Mouse (Mus musculus) forebrain, embryonic 10.5 days (tissue): ENCODE measurements around the gene Abcg4. TPM values are rescaled to one million over a fixed set of nuclear protein-coding genes. Genes with fewer than 3 reads are reported as not detected.
"Not testable (repeated sequence)": the region's sequence is repeated elsewhere in the genome, so short reads cannot be mapped to it uniquely, and the experiment has no call there.

ENCODE experiments used
- DNase-seq: peaks from one replicate; pipeline ENCODE4 v3.0.0-alpha.2; 2017; ENCODE audit warnings: low spot score; ENCODE audit errors: extremely low spot score
- H3K27ac ChIP-seq: fragments of 300-500 bp; sonication (generic); 2 replicates; pipeline ENCODE4 v1.5.1; 2016; ENCODE audit warnings: mild to moderate bottlenecking
- H3K27me3 ChIP-seq: fragments of 300-500 bp; sonication (generic); 2 replicates; pipeline ENCODE4 v1.6.1; 2016; ENCODE audit warnings: mild to moderate bottlenecking; ENCODE audit not compliant: poor library complexity, severe bottlenecking
- H3K36me3 ChIP-seq: fragments of 300-500 bp; sonication (generic); replicated peaks from 2 replicates; pipeline ENCODE4 v1.6.1; 2016; ENCODE audit warnings: mild to moderate bottlenecking, moderate library complexity
- H3K4me1 ChIP-seq: fragments of 300-500 bp; sonication (generic); 2 replicates; pipeline ENCODE4 v1.6.1; 2016
- H3K4me3 ChIP-seq: fragments of 300-500 bp; sonication (generic); 2 replicates; pipeline ENCODE4 v1.5.1; 2016; ENCODE audit warnings: mild to moderate bottlenecking, moderate library complexity
- H3K9me3 ChIP-seq: fragments of 300-500 bp; sonication (generic); 2 replicates; pipeline ENCODE4 v1.6.1; 2016; ENCODE audit warnings: mild to moderate bottlenecking, moderate library complexity
- WGBS: fragments of 180-500 bp; shearing (Covaris S2); methylation state at CpG from one replicate; pipeline ENCODE4 v1.1.7; 2016; 5-methylcytosine and 5-hydroxymethylcytosine counted together
- polyA plus RNA-seq: library from polyadenylated mRNA; unstranded; fragments of >200 nt; fragmentation: Nextera tagmentation; extraction: Ambion mirVana; gene quantifications from 2 replicates; pipeline ENCODE4 v1.2.1, GENCODE M21; 2016

Gene Abcg4
- polyA plus RNA-seq, 1 experiment from 2014 or later, result 5.3 TPM

DNA sequence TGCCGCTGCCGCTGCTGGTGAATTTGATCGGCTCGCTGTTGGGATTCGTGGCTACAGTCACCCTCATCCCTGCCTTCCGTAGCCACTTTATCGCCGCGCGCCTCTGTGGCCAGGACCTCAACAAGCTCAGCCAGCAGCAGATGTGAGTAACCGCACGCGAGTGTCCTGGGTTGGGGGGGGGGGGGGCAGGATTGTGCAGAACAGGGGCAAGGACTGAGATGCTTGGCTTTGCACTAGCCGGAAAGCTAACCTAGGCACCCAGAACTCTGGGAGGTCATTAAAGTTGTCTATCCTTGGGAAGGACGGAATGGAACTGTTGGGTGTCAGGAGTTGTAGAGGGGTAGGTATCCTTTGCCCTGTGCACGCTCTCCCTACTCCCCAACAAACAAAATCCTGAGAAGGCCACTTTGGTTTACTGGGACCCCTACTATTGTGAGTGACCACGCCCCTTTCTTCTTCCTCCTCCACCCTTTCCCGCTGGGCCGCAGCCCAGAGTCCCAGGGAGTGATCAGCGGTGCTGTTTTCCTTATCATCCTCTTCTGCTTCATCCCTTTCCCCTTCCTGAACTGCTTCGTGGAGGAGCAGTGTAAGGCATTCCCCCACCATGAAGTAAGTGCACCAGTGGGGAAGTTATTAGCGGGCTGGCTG, 38.8 kb upstream of the Abcg4 start:
- peaks cover 44% of the 10 kb centered on the region for H3K36me3 ChIP-seq
- under 1% methylated on average over 22 of the region's 22 CpGs for WGBS
- no peaks in the 10 kb centered on the region for H3K9me3 ChIP-seq
- DNase-seq, result no peak
- H3K4me1 ChIP-seq, result peaks cover 28% of the 10 kb centered on the region
- no peaks in the 10 kb centered on the region for H3K27me3 ChIP-seq
- H3K27ac ChIP-seq, result peak overlapping the region; percentile 96
- H3K4me3 ChIP-seq, result peak overlapping the region; percentile 74

DNA sequence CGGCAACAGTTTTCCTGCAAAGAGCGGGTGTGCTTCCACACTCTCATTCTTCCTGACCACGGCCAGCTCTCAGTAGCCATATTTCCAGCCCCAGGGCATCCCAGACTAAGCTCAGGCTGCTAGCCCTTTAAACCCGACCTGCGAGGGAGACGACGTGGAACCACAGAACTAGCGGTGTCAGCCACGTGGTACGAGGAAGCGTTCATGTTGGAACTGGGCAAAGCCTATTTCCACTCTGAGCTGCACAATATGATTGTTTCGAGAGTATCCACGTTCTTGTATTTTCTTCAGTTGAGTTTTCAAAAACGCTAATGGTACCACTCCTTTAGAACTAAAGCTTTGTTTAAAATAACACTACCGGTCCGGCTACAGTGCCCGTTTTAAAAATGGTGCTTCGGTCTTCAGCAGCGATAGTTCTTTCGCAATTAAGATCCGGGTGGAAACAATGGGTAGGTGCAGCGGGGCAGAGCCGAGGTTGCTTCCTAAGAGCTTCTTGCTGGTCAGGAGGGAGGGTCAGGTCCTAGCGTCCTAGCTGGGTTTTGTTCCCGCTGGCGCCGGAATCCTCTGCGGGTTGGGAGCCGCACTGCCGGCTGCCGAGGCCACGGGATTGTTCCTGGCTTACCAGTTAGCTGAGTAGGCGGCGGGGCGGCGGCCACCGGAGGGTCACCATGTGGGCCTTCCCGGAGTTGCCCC, 38.1 kb upstream of the Abcg4 start:
- peak; percentile 81 for DNase-seq
- H3K27ac ChIP-seq, result peak overlapping the region; percentile 96
- H3K27me3 ChIP-seq, result no peaks in the 10 kb centered on the region
- WGBS, result under 1% methylated on average over 38 of the region's 38 CpGs
- peaks cover 28% of the 10 kb centered on the region for H3K4me1 ChIP-seq
- H3K9me3 ChIP-seq, result no peaks in the 10 kb centered on the region
- H3K36me3 ChIP-seq, result peaks cover 38% of the 10 kb centered on the region
- peak overlapping the region; percentile 74 for H3K4me3 ChIP-seq

DNA sequence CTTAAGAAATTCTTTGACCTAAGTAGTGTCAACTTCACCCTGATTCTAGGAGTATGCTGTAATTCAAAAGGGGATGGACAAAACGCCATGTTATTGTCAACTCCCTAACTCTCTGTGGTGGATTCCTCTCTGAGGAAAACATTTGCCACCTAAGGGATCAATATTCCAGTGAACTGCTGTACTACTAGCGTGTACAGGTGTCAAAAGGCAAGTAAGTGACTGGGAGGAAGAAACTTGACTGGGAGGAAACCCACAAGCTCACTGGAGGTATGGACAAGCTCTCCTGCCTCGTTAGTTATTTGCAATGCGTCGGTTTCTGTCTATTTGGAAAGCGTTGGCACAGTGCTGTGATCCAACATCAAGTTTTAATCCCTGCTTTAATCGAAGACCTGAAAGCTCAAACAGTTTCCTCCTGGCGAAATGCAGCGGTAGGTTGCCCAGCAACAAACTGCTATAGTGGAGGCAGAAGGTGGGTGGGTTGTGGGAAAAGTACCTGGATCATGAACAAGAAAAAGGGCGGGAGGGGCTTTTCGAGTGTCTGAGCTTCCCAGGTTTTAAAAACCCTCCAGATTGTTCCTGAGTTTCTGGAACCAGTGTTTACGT, 37.5 kb upstream of the Abcg4 start, which contains the start of gene Dpagt1:
Gene Dpagt1, plus strand, starts transcription at position 252 of the 603 bp plus-strand sequence.
- H3K27ac ChIP-seq, result peak within 1 kb of the TSS; percentile 96
- peaks cover 31% of the 10 kb centered on the region for H3K36me3 ChIP-seq
- H3K4me1 ChIP-seq, result peaks cover 31% of the 10 kb centered on the region
- WGBS, result 7% methylated on average over 12 of the region's 12 CpGs
- no peaks in the 10 kb centered on the region for H3K9me3 ChIP-seq
- DNase-seq, result no peak
- H3K27me3 ChIP-seq, result no peaks in the 10 kb centered on the region
- peak within 1 kb of the TSS; percentile 74 for H3K4me3 ChIP-seq

DNA sequence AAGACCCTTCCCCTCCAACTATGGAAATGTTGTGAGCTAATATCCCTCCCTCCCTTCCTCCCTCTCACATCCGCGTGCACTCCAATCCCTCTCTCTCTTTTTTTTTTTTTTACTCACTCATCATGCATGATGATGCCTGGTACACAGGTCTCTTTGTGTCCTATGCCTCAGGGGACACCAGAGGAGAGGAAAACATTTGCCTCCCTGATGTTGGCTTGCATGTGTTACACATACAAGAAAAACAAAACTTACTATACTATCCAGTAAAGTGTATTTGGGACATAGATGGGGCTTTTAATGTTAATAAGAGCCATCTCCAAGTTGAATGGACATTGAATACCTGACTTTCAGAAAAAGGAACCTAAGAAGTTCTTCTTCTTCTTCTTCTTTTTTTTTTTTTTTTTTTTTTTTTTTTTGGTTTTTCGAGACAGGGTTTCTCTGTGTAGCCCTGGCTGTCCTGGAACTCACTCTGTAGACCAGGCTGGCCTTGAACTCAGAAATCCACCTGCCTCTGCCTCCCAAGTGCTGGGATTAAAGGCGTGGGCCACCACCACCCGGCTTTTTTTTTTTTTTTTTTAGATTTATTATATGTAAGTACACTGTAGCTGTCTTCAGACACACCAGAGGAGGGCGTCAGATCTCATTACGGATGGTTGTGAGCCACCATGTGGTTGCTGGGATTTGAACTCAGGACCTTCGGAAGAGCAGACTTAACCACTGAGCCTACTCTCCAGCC, 36.8 kb upstream of the Abcg4 start:
- Histone ChIP-seq H3K36me3 (peaks cover 24% of the 10 kb centered on the region), H3K27ac (peak overlapping the region; percentile 96), H3K4me3 (peak overlapping the region; percentile 74; the same call in 1 of the 2 replicates), H3K4me1 (peaks cover 38% of the 10 kb centered on the region)
- H3K27me3 ChIP-seq, H3K9me3 ChIP-seq, DNase-seq: not testable (repeated sequence)
- 74% methylated on average over 7 of the region's 8 CpGs for WGBS

DNA sequence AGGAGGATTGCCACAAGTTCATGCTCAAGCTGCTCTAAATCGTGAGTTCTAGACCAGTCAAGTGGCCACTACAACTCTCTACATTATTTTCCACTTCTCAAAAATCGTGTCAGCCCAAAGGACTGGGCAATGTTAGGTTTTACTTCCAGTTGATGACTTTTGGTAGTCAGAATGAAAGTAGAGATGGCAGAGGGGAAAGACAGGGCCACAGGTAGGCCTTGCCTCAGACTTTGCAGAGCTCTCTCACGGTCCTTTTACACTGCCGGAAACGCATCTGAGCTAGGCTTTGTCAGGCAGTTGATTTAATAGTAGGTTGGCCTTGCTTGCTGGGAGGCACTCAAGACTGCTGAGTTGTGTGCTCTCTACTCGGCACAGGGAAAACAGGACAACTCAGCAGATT, 35.7 kb upstream of the Abcg4 start:
- Histone ChIP-seq H3K4me1 (peaks cover 44% of the 10 kb centered on the region), H3K4me3 (no peak overlapping the region), H3K9me3 (no peaks in the 10 kb centered on the region), H3K27ac (0 out of 2 replicates have a peak overlapping the region, but pooled peaks have one; percentile 9), H3K27me3 (no peaks in the 10 kb centered on the region), H3K36me3 (peaks cover 14% of the 10 kb centered on the region)
- DNase-seq, result no peak
- 87% methylated on average over 6 of the region's 6 CpGs for WGBS

DNA sequence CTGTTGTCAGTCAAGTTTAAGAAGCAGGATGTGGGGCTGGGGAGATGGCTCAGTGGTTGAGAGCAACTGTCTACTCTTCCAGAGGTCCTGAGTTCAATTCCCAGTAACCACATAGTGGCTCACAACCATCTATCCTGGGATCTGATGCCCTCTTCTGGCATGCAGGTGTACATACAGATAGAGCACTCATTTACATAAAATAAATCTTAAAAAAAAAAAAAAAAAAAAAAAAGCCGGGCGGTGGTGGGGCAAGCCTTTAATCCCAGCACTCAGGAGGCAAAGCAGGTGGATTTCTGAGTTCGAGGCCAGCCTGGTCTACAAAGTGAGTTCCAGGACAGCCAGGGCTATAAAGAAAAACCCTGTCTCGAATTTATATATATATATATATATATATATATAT, 35.2 kb upstream of the Abcg4 start:
- peaks cover 49% of the 10 kb centered on the region for H3K4me1 ChIP-seq
- 76% methylated on average over 4 of the region's 4 CpGs for WGBS
- not testable (repeated sequence) for H3K9me3 ChIP-seq, H3K27ac ChIP-seq, H3K36me3 ChIP-seq, H3K4me3 ChIP-seq, DNase-seq, H3K27me3 ChIP-seq

DNA sequence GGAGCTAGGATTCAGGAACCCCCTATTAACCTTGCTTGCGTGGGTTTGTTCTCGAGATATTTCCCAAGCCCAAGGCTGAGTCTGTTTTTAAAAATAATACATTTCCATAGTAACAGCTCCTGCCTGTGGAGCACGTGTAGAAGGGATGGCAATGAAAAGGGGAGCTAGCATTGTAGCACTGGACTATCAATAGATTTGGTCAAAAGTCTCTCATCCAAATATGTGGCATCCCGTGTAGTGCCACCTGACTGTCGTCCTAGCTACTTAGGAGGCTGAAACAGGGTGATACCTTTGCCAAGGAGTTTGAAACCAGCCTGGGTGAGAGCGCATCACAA, 32.4 kb upstream of the Abcg4 start:
- DNase-seq, result no peak
- Histone ChIP-seq H3K36me3 (peaks cover 17% of the 10 kb centered on the region), H3K27me3 (0 out of 2 replicates have a peak, but pooled peaks cover 8% of the 10 kb centered on the region), H3K9me3 (no peaks in the 10 kb centered on the region), H3K4me3 (peak overlapping the region; percentile 91), H3K4me1 (peaks cover 51% of the 10 kb centered on the region), H3K27ac (peak overlapping the region; percentile 84)
- 28% methylated on average over 6 of the region's 6 CpGs for WGBS

DNA sequence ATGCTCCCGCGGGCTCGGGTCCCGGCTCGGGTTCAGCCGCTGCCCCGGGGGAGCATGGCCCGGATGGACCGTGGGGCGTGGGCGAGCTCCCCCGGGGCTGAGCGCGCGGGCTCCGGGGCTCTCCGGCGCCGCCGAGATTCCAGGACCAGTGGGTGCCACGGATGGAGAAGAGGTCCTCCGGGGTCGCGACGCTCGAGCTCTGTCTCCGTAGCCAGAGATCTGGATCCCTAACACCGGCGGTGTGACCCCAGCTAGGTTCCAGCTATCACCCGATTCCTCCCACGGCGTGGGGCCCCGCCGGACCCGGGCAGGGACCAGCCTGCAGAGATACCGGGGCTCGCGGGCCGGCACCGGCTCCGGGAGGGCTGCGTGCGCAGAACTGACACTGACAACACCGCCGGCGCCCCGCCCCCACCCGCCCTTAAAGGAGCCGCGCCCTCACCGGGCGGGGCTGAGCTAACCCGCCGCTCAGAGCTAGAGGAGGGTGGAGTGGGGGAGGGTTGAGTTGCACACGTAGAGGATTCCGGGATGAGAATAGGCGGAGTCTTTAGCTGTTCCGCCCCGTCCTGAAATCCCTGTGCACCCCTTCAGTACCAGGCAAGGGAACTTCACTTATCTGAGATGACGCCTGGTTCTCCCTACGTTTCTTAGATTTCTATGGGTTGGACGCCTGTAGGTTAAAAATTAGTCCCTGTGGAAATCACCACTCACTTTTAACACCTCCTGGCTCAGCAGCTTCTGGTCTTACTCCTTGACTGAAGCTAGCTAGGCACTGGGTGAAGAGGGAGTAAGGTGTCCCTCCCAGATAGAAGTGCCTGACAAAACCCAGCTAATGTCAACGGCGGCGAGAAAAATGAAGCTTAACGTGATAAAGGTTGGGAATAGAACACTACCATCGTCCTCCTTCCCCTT, 31.7 kb upstream of the Abcg4 start, which contains the start of gene C2cd2l:
Gene C2cd2l, minus strand, starts transcription at position 399 of the 912 bp plus-strand sequence.
- DNase-seq, result peak; percentile 93
- peak within 1 kb of the TSS; percentile 84 for H3K27ac ChIP-seq
- no peaks in the 10 kb centered on the region for H3K9me3 ChIP-seq
- peaks cover 48% of the 10 kb centered on the region for H3K4me1 ChIP-seq
- 0 out of 2 replicates have a peak, but pooled peaks cover 8% of the 10 kb centered on the region for H3K27me3 ChIP-seq
- under 1% methylated on average over 67 of the region's 67 CpGs for WGBS
- peaks cover 23% of the 10 kb centered on the region for H3K36me3 ChIP-seq
- H3K4me3 ChIP-seq, result peak within 1 kb of the TSS; percentile 91

DNA sequence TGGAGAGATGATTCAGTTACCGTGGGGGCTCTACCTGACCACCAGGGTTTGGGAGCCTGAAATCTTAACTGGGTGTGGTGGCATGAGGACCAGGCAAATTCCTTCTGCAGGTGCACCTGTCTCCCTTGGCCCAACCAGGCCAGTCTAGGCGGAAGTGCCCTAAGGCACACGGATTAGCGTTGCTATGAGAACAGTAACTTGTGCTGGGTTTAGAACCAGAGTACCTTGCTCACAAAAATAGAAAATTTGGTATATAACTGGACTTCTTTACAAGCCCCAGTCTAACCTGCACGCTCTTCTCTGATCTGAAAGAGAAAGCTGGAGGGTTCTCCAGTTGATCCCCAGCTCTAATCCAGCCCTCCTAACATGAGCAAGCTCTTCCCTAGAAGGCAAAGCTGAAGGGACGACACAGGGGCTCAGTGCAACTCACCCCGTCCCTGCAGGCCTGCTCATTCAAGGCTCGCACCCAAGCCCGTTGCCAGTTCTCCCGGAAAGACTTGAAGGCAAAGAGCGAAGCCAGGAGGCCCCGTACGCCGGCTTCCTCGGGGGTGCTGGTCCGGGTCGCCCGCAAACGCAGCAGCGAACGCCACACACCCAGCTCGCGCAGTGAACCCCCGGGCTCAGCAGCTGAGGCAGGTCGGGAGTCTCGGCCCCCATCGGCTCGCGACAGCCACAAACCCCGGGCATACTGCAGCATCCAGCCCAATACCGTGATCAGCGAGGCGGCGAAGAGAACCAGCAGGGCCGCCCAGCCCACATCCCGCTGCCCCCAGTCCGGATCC, 30.9 kb upstream of the Abcg4 start:
- Histone ChIP-seq H3K36me3 (peaks cover 32% of the 10 kb centered on the region), H3K4me3 (peak overlapping the region; percentile 91), H3K9me3 (no peaks in the 10 kb centered on the region), H3K27ac (peak overlapping the region; percentile 84), H3K27me3 (0 out of 2 replicates have a peak, but pooled peaks cover 8% of the 10 kb centered on the region), H3K4me1 (peaks cover 44% of the 10 kb centered on the region)
- peak; percentile 35 for DNase-seq
- 2% methylated on average over 37 of the region's 37 CpGs for WGBS

DNA sequence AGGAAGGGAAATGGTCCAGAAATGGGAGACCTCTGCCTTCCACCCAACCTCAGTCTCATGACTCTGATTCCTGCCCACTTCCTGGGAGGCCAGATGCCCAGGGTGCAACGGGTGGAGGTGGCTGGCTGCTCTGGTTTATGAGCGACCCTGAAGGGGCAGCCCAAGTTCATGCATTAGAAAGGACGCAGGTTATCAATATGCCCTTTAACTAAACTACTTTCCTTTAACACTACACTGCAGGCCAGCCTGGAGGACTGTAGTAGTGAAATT, 30.3 kb upstream of the Abcg4 start:
- Histone ChIP-seq H3K4me3 (peak overlapping the region; percentile 91), H3K27me3 (0 out of 2 replicates have a peak, but pooled peaks cover 12% of the 10 kb centered on the region), H3K4me1 (peaks cover 48% of the 10 kb centered on the region), H3K9me3 (no peaks in the 10 kb centered on the region), H3K27ac (no peak overlapping the region), H3K36me3 (peaks cover 37% of the 10 kb centered on the region)
- 31% methylated on average over 3 of the region's 3 CpGs for WGBS
- no peak for DNase-seq

DNA sequence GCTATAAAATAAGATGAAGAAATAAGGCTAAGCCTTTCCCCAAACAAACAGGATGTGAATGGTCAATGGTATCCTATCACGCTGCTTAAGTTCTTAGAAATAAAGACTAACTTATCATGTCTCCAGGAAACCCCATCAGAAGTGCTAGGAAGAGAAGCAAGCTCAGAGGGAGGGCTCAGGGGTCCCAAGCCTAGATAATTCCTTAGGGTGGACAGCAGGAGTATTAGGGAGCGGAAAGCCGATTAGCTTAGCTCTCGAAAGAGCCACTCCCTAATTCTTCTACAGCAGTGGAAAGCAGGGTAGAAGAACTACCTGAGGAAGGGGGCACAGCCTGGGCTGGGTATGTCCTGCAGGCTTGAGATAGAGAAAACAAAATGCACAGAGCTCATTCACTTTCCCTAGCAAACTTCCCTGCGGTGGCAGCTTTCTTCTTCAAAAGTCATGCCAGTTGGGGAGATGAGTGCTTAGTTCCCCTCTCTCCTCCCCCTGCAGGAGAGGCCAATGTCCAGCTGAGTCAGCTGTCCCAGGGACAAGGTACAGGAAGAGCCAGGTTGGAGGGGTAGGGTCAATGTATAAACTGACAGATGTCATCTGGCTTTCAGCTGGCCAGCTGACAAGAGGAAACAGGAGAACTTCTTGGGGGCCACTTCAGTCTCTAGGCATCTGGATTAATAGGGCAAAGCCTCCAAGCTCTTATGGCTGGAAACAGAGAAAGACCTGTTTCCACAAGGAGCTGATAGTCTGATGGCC, 29.8 kb upstream of the Abcg4 start:
- Histone ChIP-seq H3K9me3 (no peaks in the 10 kb centered on the region), H3K4me3 (peak overlapping the region; percentile 91), H3K27ac (no peak overlapping the region), H3K36me3 (peaks cover 42% of the 10 kb centered on the region), H3K27me3 (0 out of 2 replicates have a peak, but pooled peaks cover 17% of the 10 kb centered on the region), H3K4me1 (peaks cover 48% of the 10 kb centered on the region)
- 52% methylated on average over 5 of the region's 5 CpGs for WGBS
- no peak for DNase-seq
